Mouse (Mus musculus) kidney, adult 2 months (tissue): ENCODE measurements around the gene Sphk1. TPM values are rescaled to one million over a fixed set of nuclear protein-coding genes. Genes with fewer than 3 reads are reported as not detected.
A peak's percentile ranks its signal among the peaks of the same experiment; 100 is the strongest.

Source experiments
- DNase-seq: peaks from one replicate; pipeline ENCODE4 v3.0.0; 2021
- H3K27ac ChIP-seq: fragments of 200-500 bp; 2 replicates; pipeline ENCODE4 v1.5.1; 2012; ENCODE audit warnings: low read depth, low read length, control low read depth, inconsistent platforms; ENCODE audit not compliant: insufficient read depth
- H3K27me3 ChIP-seq: fragments of 200-500 bp; replicated peaks from 2 replicates; pipeline ENCODE4 v1.6.1; 2012; ENCODE audit warnings: mild to moderate bottlenecking, moderate library complexity, low read length, inconsistent platforms; ENCODE audit not compliant: control insufficient read depth, insufficient read depth
- H3K36me3 ChIP-seq: fragments of 200-500 bp; 2 replicates; pipeline ENCODE4 v1.6.1; 2012; ENCODE audit warnings: mild to moderate bottlenecking, moderate library complexity, low read length, inconsistent platforms; ENCODE audit not compliant: control insufficient read depth, insufficient read depth
- H3K4me1 ChIP-seq: fragments of 200-500 bp; 2 replicates; pipeline ENCODE4 v1.6.1; 2011; ENCODE audit warnings: low read length; ENCODE audit not compliant: control insufficient read depth, insufficient read depth
- H3K4me3 ChIP-seq: fragments of 200-500 bp; 2 replicates; pipeline ENCODE4 v1.5.1; 2011; ENCODE audit warnings: mild to moderate bottlenecking, low read depth, low read length, control low read depth; ENCODE audit not compliant: insufficient read depth
- CTCF ChIP-seq: fragments of 200-500 bp; conservative IDR thresholded peaks from 2 replicates; pipeline ENCODE4 v1.5.1; 2011; ENCODE audit warnings: low read depth, mild to moderate bottlenecking, control low read depth, low read length, moderate library complexity, mixed read lengths; ENCODE audit not compliant: insufficient read depth, insufficient read length
- POLR2A ChIP-seq: fragments of 200-500 bp; IDR thresholded peaks from one replicate; pipeline ENCODE4 v1.6.1; 2011; ENCODE audit warnings: low read depth, low read length, control low read depth
- WGBS: fragments of 180-500 bp; shearing (Covaris S2); methylation state at CpG from one replicate; pipeline ENCODE4 v1.1.7; 2018; 5-methylcytosine and 5-hydroxymethylcytosine counted together
- polyA plus RNA-seq: library from polyadenylated mRNA; depleted of rRNA; stranded (reverse); fragments of >200 nt; gene quantifications from 2 replicates; pipeline ENCODE4 v1.2.3, GENCODE M21; 2012

Sphk1 gene
- polyA plus RNA-seq, 1 experiment, result 9.9 TPM

- Histone ChIP-seq H3K4me1 (peaks cover 5% of the 10 kb centered on the region; the same call in 1 of the 2 replicates), H3K36me3 (no peaks in the 10 kb centered on the region), H3K4me3 (no peak overlapping the region), H3K27me3 (no peaks in the 10 kb centered on the region), H3K27ac (no peak overlapping the region)
- DNase-seq, result no peak
- WGBS, result 67% methylated on average over 12 of the region's 12 CpGs
- no peak for TF ChIP-seq POLR2A
- no peak for TF ChIP-seq CTCF
These were observed 42.2 kb downstream of the Sphk1 start for GRCm38 (mm10) chr11:116572756-116573543.

GRCm38 (mm10) chr11:116574486-116574885, 43.8 kb downstream of the Sphk1 start:
- TF ChIP-seq POLR2A (no peak), CTCF (no peak)
- no peaks in the 10 kb centered on the region for H3K27me3 ChIP-seq
- DNase-seq, result peak; percentile 7
- no peak overlapping the region for H3K4me3 ChIP-seq
- peaks cover 5% of the 10 kb centered on the region; the same call in 1 of the 2 replicates for H3K4me1 ChIP-seq
- H3K27ac ChIP-seq, result no peak overlapping the region
- H3K36me3 ChIP-seq, result no peaks in the 10 kb centered on the region
- 69% methylated on average over 6 of the region's 6 CpGs for WGBS

GRCm38 (mm10) chr11:116574982-116575381, 44.3 kb downstream of the Sphk1 start:
- 82% methylated on average over 6 of the region's 6 CpGs for WGBS
- Histone ChIP-seq H3K27me3 (no peaks in the 10 kb centered on the region), H3K36me3 (no peaks in the 10 kb centered on the region), H3K4me1 (peaks cover 5% of the 10 kb centered on the region; the same call in 1 of the 2 replicates), H3K4me3 (no peak overlapping the region), H3K27ac (no peak overlapping the region)
- TF ChIP-seq CTCF, result no peak
- no peak for DNase-seq

- H3K36me3 ChIP-seq, result no peaks in the 10 kb centered on the region
- peak; percentile 9 for DNase-seq
- H3K27me3 ChIP-seq, result no peaks in the 10 kb centered on the region
- peaks cover 8% of the 10 kb centered on the region; the same call in 1 of the 2 replicates for H3K4me1 ChIP-seq
- no peak overlapping the region for H3K27ac ChIP-seq
- H3K4me3 ChIP-seq, result no peak overlapping the region
- WGBS, result 82% methylated on average over 2 of the region's 2 CpGs
- TF ChIP-seq POLR2A (no peak), CTCF (no peak)
These were observed 44.7 kb downstream of the Sphk1 start for GRCm38 (mm10) chr11:116575396-116575795.

GRCm38 (mm10) chr11:116579280-116579679, 48.6 kb downstream of the Sphk1 start:
- 96% methylated on average over 3 of the region's 3 CpGs for WGBS
- Histone ChIP-seq H3K27ac (no peak overlapping the region), H3K27me3 (no peaks in the 10 kb centered on the region), H3K4me1 (peaks cover 5% of the 10 kb centered on the region; the same call in 1 of the 2 replicates), H3K4me3 (no peak overlapping the region), H3K36me3 (no peaks in the 10 kb centered on the region)
- TF ChIP-seq CTCF, result no peak
- TF ChIP-seq POLR2A, result no peak
- no peak for DNase-seq

GRCm38 (mm10) chr11:116580031-116580652, 49.4 kb downstream of the Sphk1 start:
- Histone ChIP-seq H3K36me3 (no peaks in the 10 kb centered on the region), H3K27me3 (no peaks in the 10 kb centered on the region), H3K4me1 (peaks cover 3% of the 10 kb centered on the region; the same call in 1 of the 2 replicates), H3K4me3 (peak overlapping the region; percentile 95), H3K27ac (no peak overlapping the region)
- no peak for TF ChIP-seq CTCF
- no peak for TF ChIP-seq POLR2A
- DNase-seq, result no peak
- whole genome bisulfite sequencing, result 39% methylated on average over 10 of the region's 10 CpGs

- Histone ChIP-seq H3K27me3 (no peaks in the 10 kb centered on the region), H3K4me3 (peak overlapping the region; percentile 95), H3K27ac (no peak overlapping the region), H3K36me3 (no peaks in the 10 kb centered on the region), H3K4me1 (peaks cover 3% of the 10 kb centered on the region; the same call in 1 of the 2 replicates)
- WGBS, result 1% methylated on average over 88 of the region's 91 CpGs
- DNase-seq, result peak; percentile 47
- no peak for TF ChIP-seq CTCF
These were observed 50.1 kb downstream of the Sphk1 start for GRCm38 (mm10) chr11:116580711-116581375.
